Mouse (Mus musculus) adrenal gland, adult 18-20 months (tissue): ENCODE measurements around the gene Trp53bp2. TPM values are rescaled to one million over a fixed set of nuclear protein-coding genes. Genes with fewer than 3 reads are reported as not detected.

Source experiments
- DNase-seq, 2 experiments: peaks; one replicate each; pipeline ENCODE4 v3.0.0; 2021 to 2022; ENCODE audit warnings: low spot score in 2 of 2
- long read RNA-seq, 2 experiments: library from polyadenylated mRNA; stranded (forward); transcript quantifications; one replicate each; pipeline ENCODE4 v2.0.0; 2021
- total RNA-seq, 2 experiments: library from RNA; stranded (reverse); gene quantifications; 1 replicate in 1 of 2; 2 replicates in 1 of 2; pipeline ENCODE4 v1.2.3; 2021

Trp53bp2 gene
- 10 to 100 TPM; 17.5 to 20.2 TPM for total RNA-seq
- long read RNA-seq, experiment 1, full-length matches to known transcripts = 8 of 10 reads
- long read RNA-seq, experiment 1, partial matches to known transcripts = 1 of 10 reads
- long read RNA-seq, experiment 1, other reads (novel, unspliced or antisense) = 1 of 10 reads
- long read RNA-seq, experiment 2, full-length matches to known transcripts = 4 of 11 reads
- long read RNA-seq, experiment 2, partial matches to known transcripts = 5 of 11 reads
- long read RNA-seq, experiment 2, other reads (novel, unspliced or antisense) = 2 of 11 reads

- peak; percentile 100 for DNase-seq
These were observed at the start of gene Trp53bp2 for GRCm38 (mm10) chr1:182408684-182409327. Gene Trp53bp2, plus strand, starts transcription at chr1:182409172.

- DNase-seq = no peak
These were observed 46.3 kb upstream of the Trp53bp2 start for GRCm38 (mm10) chr1:182362703-182363102.

GRCm38 (mm10) chr1:182363683-182364404 is 45.1 kb upstream of the Trp53bp2 start:
- no peak for DNase-seq

GRCm38 (mm10) chr1:182368309-182368708 is 40.7 kb upstream of the Trp53bp2 start:
- DNase-seq = no peak

GRCm38 (mm10) chr1:182368782-182369181 is 40.2 kb upstream of the Trp53bp2 start:
- no peak for DNase-seq

- no peak for DNase-seq
These were observed 39.5 kb upstream of the Trp53bp2 start for GRCm38 (mm10) chr1:182369435-182369834.

- DNase-seq = peak in 1 of 2 experiments; percentile 14
These were observed 37.1 kb upstream of the Trp53bp2 start for GRCm38 (mm10) chr1:182371891-182372290.

- DNase-seq = peak in 1 of 2 experiments; percentile 7
These were observed 32.8 kb upstream of the Trp53bp2 start for GRCm38 (mm10) chr1:182376221-182376620.

- DNase-seq = no peak
These were observed 32.1 kb upstream of the Trp53bp2 start for GRCm38 (mm10) chr1:182376826-182377225.

- no peak for DNase-seq
These were observed 31.5 kb upstream of the Trp53bp2 start for GRCm38 (mm10) chr1:182377519-182377918.

GRCm38 (mm10) chr1:182378205-182378835 is 30.7 kb upstream of the Trp53bp2 start:
- DNase-seq = no peak

- DNase-seq = no peak
These were observed 30.1 kb upstream of the Trp53bp2 start for GRCm38 (mm10) chr1:182378876-182379275.

GRCm38 (mm10) chr1:182380683-182381082 is 28.3 kb upstream of the Trp53bp2 start:
- DNase-seq = no peak

GRCm38 (mm10) chr1:182381327-182381726 is 27.6 kb upstream of the Trp53bp2 start:
- no peak for DNase-seq

GRCm38 (mm10) chr1:182383096-182383495 is 25.9 kb upstream of the Trp53bp2 start:
- DNase-seq = no peak

- no peak for DNase-seq
These were observed 22.5 kb upstream of the Trp53bp2 start for GRCm38 (mm10) chr1:182386449-182386848.

- DNase-seq = no peak
These were observed 20.2 kb upstream of the Trp53bp2 start for GRCm38 (mm10) chr1:182388729-182389128.

- DNase-seq = no peak
These were observed 10.8 kb upstream of the Trp53bp2 start for GRCm38 (mm10) chr1:182398171-182398570.

GRCm38 (mm10) chr1:182398780-182399179 is 10.2 kb upstream of the Trp53bp2 start:
- no peak for DNase-seq

- DNase-seq = no peak
These were observed 9.8 kb upstream of the Trp53bp2 start for GRCm38 (mm10) chr1:182399205-182399604.

- DNase-seq = no peak
These were observed 9.1 kb upstream of the Trp53bp2 start for GRCm38 (mm10) chr1:182399908-182400307.
